Mouse (Mus musculus) bone marrow, adult 2 months (tissue): ENCODE measurements at regions not wholly inside any gene's neighbourhood (a gene's known extent, or its start where the extent isn't known, plus 50 kb on each side); places are given as distances from the start of the nearest gene placed in this dataset.
A peak's percentile ranks its signal among the peaks of the same experiment; 100 is the strongest.

Experiments used
- H3K27ac ChIP-seq: fragments of 200-500 bp; 2 replicates; pipeline ENCODE4 v1.5.1; 2012; ENCODE audit warnings: low read depth, mild to moderate bottlenecking, control low read depth, inconsistent platforms, low read length; ENCODE audit not compliant: control insufficient read depth, poor library complexity, insufficient read depth
- H3K4me1 ChIP-seq: fragments of 200-500 bp; 2 replicates; pipeline ENCODE4 v1.6.1; 2011; ENCODE audit warnings: low read length; ENCODE audit not compliant: control insufficient read depth, insufficient read depth
- H3K4me3 ChIP-seq: fragments of 200-500 bp; replicated peaks from 2 replicates; pipeline ENCODE3; 2011; ENCODE audit warnings: mild to moderate bottlenecking, low read depth, low read length, control low read depth; ENCODE audit not compliant: control insufficient read depth
- CTCF ChIP-seq: fragments of 200-500 bp; IDR thresholded peaks from 2 replicates; pipeline ENCODE4 v1.5.1; 2011; ENCODE audit warnings: low read length, control low read depth; ENCODE audit not compliant: control insufficient read depth, insufficient read depth
- POLR2A ChIP-seq: fragments of 200-500 bp; IDR thresholded peaks from 2 replicates; pipeline ENCODE4 v1.6.1; 2011; ENCODE audit warnings: low read depth, mild to moderate bottlenecking, control low read depth, low read length, borderline replicate concordance; ENCODE audit not compliant: control insufficient read depth
- WGBS: fragments of 180-500 bp; shearing (Covaris S2); methylation state at CpG from one replicate; pipeline ENCODE4 v1.1.7; 2018; 5-methylcytosine and 5-hydroxymethylcytosine counted together

- 56% methylated on average over 5 of the region's 5 CpGs for WGBS
- H3K4me3 ChIP-seq, result no peak overlapping the region
Observed at GRCm38 (mm10) chr10:126673437-126673836, 227.7 kb downstream of the Atp23 start.

GRCm38 (mm10) chr10:126664408-126665083, 236.6 kb downstream of the Atp23 start:
- TF ChIP-seq CTCF (no peak), POLR2A (no peak)
- no peak overlapping the region for H3K27ac ChIP-seq
- 84% methylated on average over 13 of the region's 13 CpGs for WGBS
- H3K4me3 ChIP-seq, result no peak overlapping the region
- no peaks in the 10 kb centered on the region for H3K4me1 ChIP-seq

More at GRCm38 (mm10) chr10:126673437-126673836, 227.7 kb downstream of the Atp23 start:
- Histone ChIP-seq H3K4me1 (no peaks in the 10 kb centered on the region), H3K27ac (no peak overlapping the region)
- TF ChIP-seq CTCF, result no peak
- no peak for TF ChIP-seq POLR2A

GRCm38 (mm10) chr10:126663461-126664013, 237.6 kb downstream of the Atp23 start:
- Histone ChIP-seq H3K27ac (no peak overlapping the region), H3K4me3 (no peak overlapping the region), H3K4me1 (no peaks in the 10 kb centered on the region)
- no peak for TF ChIP-seq POLR2A
- peak; percentile 33; the same call in 1 of the 2 replicates for TF ChIP-seq CTCF
- WGBS, result 74% methylated on average over 15 of the region's 15 CpGs

- TF ChIP-seq CTCF (no peak), POLR2A (no peak)
- Histone ChIP-seq H3K4me3 (no peak overlapping the region), H3K4me1 (no peaks in the 10 kb centered on the region), H3K27ac (no peak overlapping the region)
- WGBS, result 81% methylated on average over 6 of the region's 6 CpGs
Observed at GRCm38 (mm10) chr10:126662765-126663164, 238.4 kb downstream of the Atp23 start.

GRCm38 (mm10) chr10:126661095-126661615, 240.0 kb downstream of the Atp23 start:
- H3K4me3 ChIP-seq, result no peak overlapping the region
- TF ChIP-seq CTCF (no peak), POLR2A (no peak)
- no peak overlapping the region for H3K27ac ChIP-seq
- 68% methylated on average over 5 of the region's 5 CpGs for WGBS
- no peaks in the 10 kb centered on the region for H3K4me1 ChIP-seq

GRCm38 (mm10) chr10:126660024-126660423, 241.1 kb downstream of the Atp23 start:
- no peak overlapping the region for H3K27ac ChIP-seq
- no peak overlapping the region for H3K4me3 ChIP-seq
- 86% methylated on average over 9 of the region's 9 CpGs for WGBS
- H3K4me1 ChIP-seq, result no peaks in the 10 kb centered on the region
- TF ChIP-seq CTCF (no peak), POLR2A (no peak)

GRCm38 (mm10) chr10:126652693-126653092, 248.5 kb downstream of the Atp23 start:
- TF ChIP-seq POLR2A (no peak), CTCF (no peak)
- Histone ChIP-seq H3K4me1 (no peaks in the 10 kb centered on the region), H3K27ac (no peak overlapping the region), H3K4me3 (no peak overlapping the region)
- 69% methylated on average over 3 of the region's 3 CpGs for WGBS

GRCm38 (mm10) chr10:126646587-126646986, 254.6 kb downstream of the Atp23 start:
- no peak overlapping the region for H3K27ac ChIP-seq
- WGBS, result 56% methylated on average over 4 of the region's 4 CpGs

GRCm38 (mm10) chr10:126641792-126642289, 259.3 kb downstream of the Atp23 start:
- TF ChIP-seq CTCF (no peak), POLR2A (no peak)
- 39% methylated on average over 9 of the region's 9 CpGs for WGBS
- Histone ChIP-seq H3K4me1 (no peaks in the 10 kb centered on the region), H3K4me3 (no peak overlapping the region), H3K27ac (no peak overlapping the region)

More at GRCm38 (mm10) chr10:126646587-126646986, 254.6 kb downstream of the Atp23 start:
- Histone ChIP-seq H3K4me1 (no peaks in the 10 kb centered on the region), H3K4me3 (no peak overlapping the region)
- TF ChIP-seq POLR2A (no peak), CTCF (no peak)
